ENCODE assay signal across 25 mouse cellular contexts in the genomic region with DNA sequence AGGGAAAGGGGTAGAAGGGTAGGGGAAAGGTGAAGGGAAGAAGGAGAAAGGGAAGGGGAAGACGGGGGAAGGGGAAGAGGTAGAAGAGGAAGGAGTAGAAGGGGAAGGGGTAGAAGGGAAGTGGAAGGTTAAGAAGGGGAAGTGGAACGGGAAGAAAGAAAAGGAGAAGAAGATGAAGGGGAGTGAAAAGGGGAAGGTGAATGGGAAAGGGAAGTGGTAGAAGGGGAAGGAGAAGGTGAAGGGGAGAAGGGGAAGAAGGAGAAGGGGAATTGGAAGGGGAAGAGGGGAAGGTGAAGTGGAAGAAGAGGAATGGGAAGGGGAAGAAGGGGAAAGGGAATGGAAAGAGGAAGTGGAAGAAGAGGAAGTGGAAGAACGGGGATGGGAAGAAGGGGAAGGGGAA.
DNase-seq lines count a peak whose midpoint lies in the region; ATAC-seq and TF ChIP-seq lines count a peak whose summit lies in the region.
"Had no signal": no experiment of that assay in that cellular context is flagged by ENCODE, and none has a peak within 500 bp of the region (broad histone marks: within the 10 kb centered on the region; RNA-seq: fewer than 3 reads in every experiment).

No protein-coding gene starts in this region.

- TF ChIP-seq RAD21 in MEL (IDR thresholded peaks at IDR 0.05; ENCODE audit: low read depth, low read length), result no peak

- no peaks in the 10 kb centered on the region for H3K4me1 ChIP-seq in MEL (ENCODE audit: control insufficient read depth in 1 of 2, insufficient read depth in 2 of 2, low read length in 2 of 2)
- no peaks in the 10 kb centered on the region for H3K4me1 ChIP-seq in forebrain, embryonic 15.5 days
- no peaks in the 10 kb centered on the region for H3K4me1 ChIP-seq in forebrain, embryonic 12.5 days
- H3K4me1 ChIP-seq: embryonic facial prominence, embryonic 10.5 days; embryonic facial prominence, embryonic 12.5 days had no signal

- TF ChIP-seq EP300 in MEL (IDR thresholded peaks at IDR 0.05; ENCODE audit: low read depth in 1 of 2, low read length in 2 of 2), result no peak

- DNase-seq in MEL (ENCODE audit: low read depth, low spot score), result peak; percentile 31
- DNase-seq in adrenal gland, adult 18-20 months (ENCODE audit: low spot score in 2 of 2), result no peak
- DNase-seq: adrenal gland, adult 2 months; adrenal gland, postnatal 10 days; adrenal gland, postnatal 25 days; B cell, adult 2 months; cerebellum, adult 11 months; cerebellum, adult 18-20 months; cerebellum, adult 8-10 months; cerebellum, adult 9-11 months; cerebellum, postnatal 14 days; cerebellum, postnatal 36 days; forebrain, postnatal 0 days had no signal

- no peak overlapping the region for H3K4me2 ChIP-seq in forebrain, embryonic 15.5 days (replicated peaks)
- no peak overlapping the region for H3K4me2 ChIP-seq in forebrain, embryonic 12.5 days
- H3K4me2 ChIP-seq: embryonic facial prominence, embryonic 12.5 days had no signal

- no peaks in the 10 kb centered on the region for H3K9me3 ChIP-seq in MEL (replicated peaks; ENCODE audit: insufficient read depth, low read length)
- no peaks in the 10 kb centered on the region for H3K9me3 ChIP-seq in forebrain, embryonic 15.5 days
- 0 out of 2 replicates have a peak, but pooled peaks cover 9% of the 10 kb centered on the region for H3K9me3 ChIP-seq in forebrain, embryonic 12.5 days
- H3K9me3 ChIP-seq: embryonic facial prominence, embryonic 12.5 days; G1E had no signal

- no peaks in the 10 kb centered on the region for H3K27me3 ChIP-seq in MEL (ENCODE audit: control insufficient read depth in 1 of 2, insufficient read depth in 2 of 2, low read length in 2 of 2)
- no peaks in the 10 kb centered on the region for H3K27me3 ChIP-seq in forebrain, embryonic 15.5 days
- H3K27me3 ChIP-seq in forebrain, embryonic 12.5 days, result no peaks in the 10 kb centered on the region
- H3K27me3 ChIP-seq: CH12.LX; embryonic facial prominence, embryonic 12.5 days; Patski had no signal

- no peak for TF ChIP-seq POLR2A in MEL (IDR thresholded peaks at IDR 0.05; ENCODE audit: control insufficient read depth in 1 of 2, insufficient read depth in 1 of 2, low read depth in 1 of 2, low read length in 2 of 2, poor library complexity in 1 of 2)

- 0 out of 2 replicates have a peak, but pooled peaks have one; percentile 32 for ATAC-seq in common myeloid progenitor, adult 5-6 weeks (replicated peaks; ENCODE audit: low read depth, poor library complexity, severe bottlenecking)
- ATAC-seq in megakaryocyte, adult 5-6 weeks (ENCODE audit: poor library complexity, severe bottlenecking), result peak; percentile 40; the same call in 1 of the 2 replicates
- no peak for ATAC-seq in forebrain, embryonic 15.5 days (replicated peaks)
- no peak for ATAC-seq in forebrain, embryonic 12.5 days (ENCODE audit: low FRiP score)
- ATAC-seq: activated CD4-positive, CD25-positive, alpha-beta regulatory T cell, adult 4 months; CD4-positive, CD25-positive, alpha-beta regulatory T cell, adult 4 months; forebrain, embryonic 14.5 days; forebrain, postnatal 0 days; Patski had no signal

- H3K4me3 ChIP-seq in MEL (ENCODE audit: control insufficient read depth in 1 of 2, insufficient read depth in 1 of 2, low read depth in 2 of 2, low read length in 2 of 2), result no peak overlapping the region
- H3K4me3 ChIP-seq in forebrain, embryonic 15.5 days, result no peak overlapping the region
- no peak overlapping the region for H3K4me3 ChIP-seq in forebrain, embryonic 12.5 days (replicated peaks)
- H3K4me3 ChIP-seq: embryonic facial prominence, embryonic 10.5 days; embryonic facial prominence, embryonic 12.5 days had no signal

- no peaks in the 10 kb centered on the region for H3K36me3 ChIP-seq in MEL (ENCODE audit: control insufficient read depth in 1 of 2, insufficient read depth in 2 of 2, low read length in 2 of 2)
- no peaks in the 10 kb centered on the region for H3K36me3 ChIP-seq in forebrain, embryonic 15.5 days
- H3K36me3 ChIP-seq in forebrain, embryonic 12.5 days (replicated peaks), result no peaks in the 10 kb centered on the region
- H3K36me3 ChIP-seq: embryonic facial prominence, embryonic 10.5 days; embryonic facial prominence, embryonic 12.5 days; G1E had no signal

- TF ChIP-seq CTCF in MEL (IDR thresholded peaks at IDR 0.05 in 2 of 3, conservative IDR thresholded peaks at IDR 0.05 in 1 of 3; ENCODE audit: control insufficient read depth in 1 of 3, insufficient read depth in 1 of 3, low read depth in 2 of 3, low read length in 3 of 3, poor library complexity in 1 of 3, severe bottlenecking in 1 of 3), result no peak

- 80% methylated on average over 3 of the region's 3 CpGs for WGBS in forebrain, embryonic 15.5 days
- WGBS in forebrain, embryonic 12.5 days, result 80% methylated on average over 3 of the region's 3 CpGs

- H3K9ac ChIP-seq in MEL (ENCODE audit: control insufficient read depth, low read depth, low read length, poor library complexity, severe bottlenecking), result no peak overlapping the region
- no peak overlapping the region for H3K9ac ChIP-seq in forebrain, embryonic 15.5 days (replicated peaks)
- no peak overlapping the region for H3K9ac ChIP-seq in forebrain, embryonic 12.5 days
- H3K9ac ChIP-seq: embryonic facial prominence, embryonic 12.5 days; forebrain, postnatal 0 days had no signal

- H3K79me2 ChIP-seq in MEL (ENCODE audit: control insufficient read depth, insufficient read depth, low read length, poor library complexity), result no peaks in the 10 kb centered on the region

- H3K27ac ChIP-seq in MEL (ENCODE audit: control insufficient read depth, low read depth, low read length), result no peak overlapping the region
- H3K27ac ChIP-seq in forebrain, embryonic 15.5 days (replicated peaks), result no peak overlapping the region
- H3K27ac ChIP-seq in forebrain, embryonic 12.5 days, result no peak overlapping the region
- H3K27ac ChIP-seq: embryonic facial prominence, embryonic 10.5 days; embryonic facial prominence, embryonic 12.5 days had no signal

TF ChIP-seq in MEL, 35 proteins besides CTCF, POLR2A, EP300 and RAD21:
- TF ChIP-seq ZMIZ1 (IDR thresholded peaks at IDR 0.05; ENCODE audit: low read depth, low read length), result no peak

Comparison
In these comparisons a context has a peak if more than half of its experiments do, and no peak if none do; other contexts are left out.
1. ATAC-seq: peak in common myeloid progenitor, adult 5-6 weeks (single experiment) and megakaryocyte, adult 5-6 weeks (single experiment); none in forebrain, embryonic 15.5 days (single experiment) and forebrain, embryonic 12.5 days (single experiment).